Mouse (Mus musculus): ENCODE data around the gene Ctu2.

DNA sequence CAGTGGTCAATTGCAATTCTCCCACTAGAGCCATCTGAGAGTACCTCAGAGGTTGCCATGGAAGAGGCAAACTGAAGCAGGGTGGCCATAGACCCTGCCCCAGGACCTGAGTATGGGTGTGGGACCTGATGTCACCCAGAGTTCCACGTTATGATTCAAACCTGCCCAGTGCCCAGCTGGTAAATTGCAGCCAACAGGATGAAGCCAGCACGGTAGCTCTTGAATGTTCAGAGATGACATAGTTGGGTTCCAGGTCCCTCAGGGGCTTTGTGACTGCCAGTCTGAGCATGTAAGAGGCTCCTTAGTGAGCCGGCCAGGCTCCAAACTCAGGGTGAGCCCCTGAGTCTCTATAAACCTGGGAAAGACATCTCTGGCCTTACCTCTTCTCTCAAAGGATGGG, 50.1 kb downstream of the Ctu2 start:
- TF ChIP-seq POLR2A (IDR thresholded peaks at IDR 0.05; ENCODE audit: borderline replicate concordance, extremely low read depth, low read depth, low read length) = no peak
- no peak for TF ChIP-seq CTCF (IDR thresholded peaks at IDR 0.05; ENCODE audit: insufficient read depth, low read length)
